Mouse (Mus musculus): ENCODE measurements around the gene Gm6377. TPM values are rescaled to one million over a fixed set of nuclear protein-coding genes. Genes with fewer than 3 reads are reported as not detected.
A peak's percentile ranks its signal among the peaks of the same experiment; 100 is the strongest.

The Gm6377 gene
- 0.06 and 0.52 TPM in 2 replicates for polyA plus RNA-seq (2015; fragmentation: Nextera tagmentation; extraction: Ambion mirVana)

GRCm38 (mm10) chrX:109196468-109196867 is at the start of gene Gm6377:
Gene Gm6377, plus strand, starts transcription at chrX:109196756.
- no peaks in the 10 kb centered on the region for H3K36me3 ChIP-seq
- no peak within 1 kb of the TSS for H3K4me2 ChIP-seq
- H3K4me1 ChIP-seq: no peaks in the 10 kb centered on the region
- 60% methylated on average over 4 of the region's 4 CpGs for WGBS
- no peak for ATAC-seq (ENCODE audit: extremely low read depth, insufficient number of reproducible peaks, low FRiP score, low TSS enrichment)
- no peaks in the 10 kb centered on the region for H3K27me3 ChIP-seq (replicated peaks)
- no peak within 1 kb of the TSS for H3K27ac ChIP-seq (replicated peaks)
- no peak within 1 kb of the TSS for H3K9ac ChIP-seq
- no peak within 1 kb of the TSS for H3K4me3 ChIP-seq
- H3K9me3 ChIP-seq: no peaks in the 10 kb centered on the region

DNA sequence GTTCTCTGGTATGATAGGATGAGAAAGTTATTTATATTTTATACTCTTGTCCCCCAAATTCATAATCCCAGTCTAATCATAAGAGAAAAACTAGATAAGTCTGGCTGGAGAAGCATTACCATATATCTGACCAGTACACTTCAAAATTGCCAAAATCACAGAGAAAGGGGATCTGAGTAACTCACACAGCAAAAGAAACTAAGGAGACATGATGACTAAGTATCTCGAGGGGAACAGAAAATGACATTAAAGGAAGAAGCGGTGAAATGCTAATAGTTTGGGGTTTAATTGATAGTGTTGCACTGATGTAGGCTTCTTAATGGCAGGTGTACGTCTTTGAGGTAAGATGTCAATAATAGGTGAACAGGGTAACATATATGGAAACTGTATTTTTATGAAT is 49.4 kb upstream of the Gm6377 start:
- H3K4me1 ChIP-seq: peaks cover 9% of the 10 kb centered on the region
- H3K27me3 ChIP-seq (replicated peaks): no peaks in the 10 kb centered on the region
- whole genome bisulfite sequencing: 85% methylated on average over 3 of the region's 3 CpGs
- H3K27ac ChIP-seq (replicated peaks): no peak overlapping the region
- H3K9me3 ChIP-seq: no peaks in the 10 kb centered on the region
- H3K9ac ChIP-seq: no peak overlapping the region
- H3K36me3 ChIP-seq: no peaks in the 10 kb centered on the region
- ATAC-seq (ENCODE audit: extremely low read depth, insufficient number of reproducible peaks, low FRiP score, low TSS enrichment): no peak
- H3K4me2 ChIP-seq: no peak overlapping the region
- no peak overlapping the region for H3K4me3 ChIP-seq

DNA sequence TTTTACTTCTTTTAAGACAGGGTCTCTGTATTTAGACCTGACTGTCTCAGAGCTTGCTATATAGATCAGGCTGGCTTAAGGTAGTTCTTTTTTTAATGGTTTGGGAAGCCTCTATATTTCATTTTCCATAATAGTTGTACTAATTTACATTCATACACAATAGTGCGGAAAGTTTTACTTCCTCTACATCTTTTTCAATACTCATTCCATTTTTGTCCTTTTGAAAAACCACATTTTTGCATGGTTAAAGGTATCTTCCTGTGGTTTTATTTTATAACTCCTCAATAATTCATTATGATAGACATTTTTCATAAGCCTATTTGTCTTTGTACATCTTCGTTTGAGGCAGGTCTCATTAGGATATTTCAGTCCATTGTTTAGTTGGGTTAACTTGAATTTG is 45.3 kb upstream of the Gm6377 start:
- Histone ChIP-seq H3K36me3 (0 out of 2 replicates have a peak, but pooled peaks cover 8% of the 10 kb centered on the region), H3K27me3 (replicated peaks) (no peaks in the 10 kb centered on the region), H3K9me3 (no peaks in the 10 kb centered on the region), H3K9ac (no peak overlapping the region), H3K4me2 (no peak overlapping the region), H3K4me1 (no peaks in the 10 kb centered on the region), H3K27ac (replicated peaks) (no peak overlapping the region), H3K4me3 (no peak overlapping the region)
- 90% methylated on average over 2 of the region's 2 CpGs for WGBS
- no peak for ATAC-seq (ENCODE audit: extremely low read depth, insufficient number of reproducible peaks, low FRiP score, low TSS enrichment)

- H3K9ac ChIP-seq: no peak overlapping the region
- 79% methylated on average over 1 of the region's 1 CpGs for WGBS
Measured at GRCm38 (mm10) chrX:109160326-109160725, 36.2 kb upstream of the Gm6377 start.

DNA sequence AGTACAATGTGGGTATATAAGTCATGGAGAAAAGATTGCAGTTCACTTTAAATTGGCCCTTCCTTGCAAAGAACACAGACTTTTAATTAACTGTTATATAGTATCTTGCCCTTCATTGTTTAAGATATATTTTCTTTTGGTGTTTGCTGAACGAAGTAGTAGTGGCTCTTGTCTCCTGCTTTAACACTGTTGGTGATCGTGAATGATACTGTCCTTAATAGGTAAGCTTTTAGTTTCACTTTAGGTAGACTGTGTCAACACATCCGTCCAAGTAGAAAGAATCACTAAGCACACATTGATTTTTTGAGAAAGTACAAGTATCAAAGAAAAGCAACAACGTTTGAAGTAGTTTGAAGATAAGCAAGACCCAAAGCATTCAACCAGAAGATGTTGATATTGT is 35.7 kb upstream of the Gm6377 start:
- no peak overlapping the region for H3K4me3 ChIP-seq
- no peaks in the 10 kb centered on the region for H3K4me1 ChIP-seq
- no peaks in the 10 kb centered on the region for H3K9me3 ChIP-seq
- no peak overlapping the region for H3K4me2 ChIP-seq
- H3K27me3 ChIP-seq (replicated peaks): no peaks in the 10 kb centered on the region
- 66% methylated on average over 4 of the region's 4 CpGs for WGBS
- ATAC-seq (ENCODE audit: extremely low read depth, insufficient number of reproducible peaks, low FRiP score, low TSS enrichment): no peak
- no peak overlapping the region for H3K27ac ChIP-seq (replicated peaks)
- H3K36me3 ChIP-seq: no peaks in the 10 kb centered on the region
- no peak overlapping the region for H3K9ac ChIP-seq

More at GRCm38 (mm10) chrX:109160326-109160725, 36.2 kb upstream of the Gm6377 start:
- Histone ChIP-seq H3K9me3 (no peaks in the 10 kb centered on the region), H3K4me1 (no peaks in the 10 kb centered on the region), H3K27ac (replicated peaks) (no peak overlapping the region), H3K4me2 (no peak overlapping the region), H3K4me3 (no peak overlapping the region), H3K27me3 (replicated peaks) (no peaks in the 10 kb centered on the region), H3K36me3 (no peaks in the 10 kb centered on the region)
- no peak for ATAC-seq (ENCODE audit: extremely low read depth, insufficient number of reproducible peaks, low FRiP score, low TSS enrichment)

DNA sequence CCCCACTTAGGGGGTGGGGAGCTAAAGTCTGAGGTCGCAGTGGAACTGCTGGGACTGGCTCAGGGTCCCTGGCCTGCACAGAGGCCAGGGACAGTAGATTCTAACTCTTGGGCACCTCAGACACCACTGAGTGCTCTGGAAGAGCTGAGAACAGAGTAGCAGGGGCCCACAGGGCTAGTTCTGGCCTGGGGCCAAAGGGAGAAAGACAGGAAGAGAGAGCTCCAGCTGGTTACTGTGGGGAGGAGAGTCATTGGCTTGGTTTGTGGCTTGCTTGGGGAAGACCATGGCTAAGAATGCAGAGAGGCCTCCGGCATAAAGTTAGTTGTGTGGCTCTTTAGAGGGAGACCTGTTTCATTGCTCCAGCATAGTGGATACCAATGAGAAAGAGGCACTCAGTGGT is 21.5 kb upstream of the Gm6377 start:
- 49% methylated on average over 2 of the region's 2 CpGs for WGBS
- Histone ChIP-seq H3K36me3 (no peaks in the 10 kb centered on the region), H3K4me3 (no peak overlapping the region), H3K27ac (replicated peaks) (no peak overlapping the region), H3K4me1 (peaks cover 4% of the 10 kb centered on the region; the same call in 1 of the 2 replicates), H3K4me2 (no peak overlapping the region), H3K9ac (no peak overlapping the region), H3K27me3 (replicated peaks) (no peaks in the 10 kb centered on the region), H3K9me3 (no peaks in the 10 kb centered on the region)
- ATAC-seq (ENCODE audit: extremely low read depth, insufficient number of reproducible peaks, low FRiP score, low TSS enrichment): no peak

GRCm38 (mm10) chrX:109175470-109175869 is 21.1 kb upstream of the Gm6377 start:
- 42% methylated on average over 3 of the region's 3 CpGs for WGBS
- no peak overlapping the region for H3K9ac ChIP-seq
- H3K36me3 ChIP-seq: no peaks in the 10 kb centered on the region
- peaks cover 4% of the 10 kb centered on the region; the same call in 1 of the 2 replicates for H3K4me1 ChIP-seq
- H3K4me3 ChIP-seq: no peak overlapping the region
- no peak for ATAC-seq (ENCODE audit: extremely low read depth, insufficient number of reproducible peaks, low FRiP score, low TSS enrichment)
- H3K4me2 ChIP-seq: no peak overlapping the region
- no peaks in the 10 kb centered on the region for H3K9me3 ChIP-seq
- H3K27me3 ChIP-seq (replicated peaks): no peaks in the 10 kb centered on the region
- no peak overlapping the region for H3K27ac ChIP-seq (replicated peaks)

DNA sequence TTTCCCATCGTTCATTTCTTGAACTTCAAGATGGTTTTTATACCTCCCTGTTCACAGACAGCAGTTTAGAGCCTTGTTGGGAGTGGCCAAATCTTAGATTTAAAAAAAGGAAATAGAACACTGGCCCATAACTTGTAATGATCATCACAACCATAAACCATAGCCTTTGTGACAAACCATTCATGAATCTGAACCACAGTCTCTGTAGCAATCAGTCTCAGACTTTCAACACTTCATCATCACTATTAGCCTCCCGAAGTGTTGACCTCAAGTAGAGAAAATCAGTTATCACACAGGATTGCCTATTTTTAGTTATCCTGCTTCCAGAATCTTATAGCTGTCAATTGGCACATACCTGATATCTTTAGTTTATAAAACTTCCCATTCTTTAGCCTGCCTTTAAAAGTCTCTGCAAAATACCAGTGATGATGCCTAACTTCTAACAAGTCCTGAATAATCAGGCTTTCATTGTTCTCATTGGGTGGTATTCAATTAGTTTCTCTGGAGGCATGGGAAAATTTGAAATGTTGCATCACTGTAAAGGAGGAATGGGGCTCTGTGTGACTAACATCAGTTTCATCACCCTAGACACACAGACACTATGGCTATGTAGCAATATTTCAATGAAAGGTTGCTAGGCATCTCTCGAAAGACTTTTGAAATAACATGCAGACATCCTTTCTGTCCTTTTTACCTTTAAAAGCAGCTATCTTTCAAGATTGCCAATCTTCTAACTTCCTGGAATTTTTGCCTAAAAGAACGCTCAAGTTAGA is 11.7 kb upstream of the Gm6377 start:
- WGBS: 59% methylated on average over 4 of the region's 4 CpGs
- Histone ChIP-seq H3K9me3 (no peaks in the 10 kb centered on the region), H3K27ac (replicated peaks) (no peak overlapping the region), H3K27me3 (replicated peaks) (no peaks in the 10 kb centered on the region), H3K4me1 (no peaks in the 10 kb centered on the region), H3K9ac (no peak overlapping the region), H3K4me3 (no peak overlapping the region), H3K4me2 (no peak overlapping the region), H3K36me3 (no peaks in the 10 kb centered on the region)
- no peak for ATAC-seq (ENCODE audit: extremely low read depth, insufficient number of reproducible peaks, low FRiP score, low TSS enrichment)

DNA sequence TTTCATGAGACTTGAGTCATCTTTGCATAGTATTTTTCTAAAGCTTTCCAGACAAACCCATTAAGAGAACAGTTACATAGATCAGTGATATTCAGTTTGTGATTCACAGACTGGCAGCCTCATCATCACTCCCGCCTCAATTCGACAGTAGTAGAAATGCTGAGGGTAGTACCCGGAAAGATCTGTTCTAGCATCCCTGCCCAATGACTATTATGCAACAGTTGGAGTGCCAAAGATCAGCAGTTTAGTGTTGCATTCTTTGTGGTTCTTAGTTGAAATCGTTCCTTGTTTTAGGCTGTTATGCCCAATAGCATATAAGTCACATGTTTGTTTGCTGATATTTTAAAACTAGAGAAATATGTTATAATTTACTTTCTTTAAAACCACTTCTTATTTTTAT is 6.9 kb upstream of the Gm6377 start:
- Histone ChIP-seq H3K4me2 (no peak overlapping the region), H3K4me1 (no peaks in the 10 kb centered on the region), H3K27me3 (replicated peaks) (no peaks in the 10 kb centered on the region), H3K4me3 (no peak overlapping the region), H3K9me3 (no peaks in the 10 kb centered on the region), H3K9ac (no peak overlapping the region), H3K27ac (replicated peaks) (no peak overlapping the region), H3K36me3 (no peaks in the 10 kb centered on the region)
- WGBS: 70% methylated on average over 4 of the region's 4 CpGs
- no peak for ATAC-seq (ENCODE audit: extremely low read depth, insufficient number of reproducible peaks, low FRiP score, low TSS enrichment)

- Histone ChIP-seq H3K4me1 (no peaks in the 10 kb centered on the region), H3K4me3 (no peak overlapping the region), H3K9me3 (no peaks in the 10 kb centered on the region), H3K9ac (no peak overlapping the region), H3K27ac (replicated peaks) (peak overlapping the region; percentile 54), H3K36me3 (no peaks in the 10 kb centered on the region), H3K4me2 (no peak overlapping the region), H3K27me3 (replicated peaks) (no peaks in the 10 kb centered on the region)
- WGBS: 50% methylated on average over 4 of the region's 4 CpGs
- no peak for ATAC-seq (ENCODE audit: extremely low read depth, insufficient number of reproducible peaks, low FRiP score, low TSS enrichment)
Measured at GRCm38 (mm10) chrX:109190969-109191368, 5.6 kb upstream of the Gm6377 start.

DNA sequence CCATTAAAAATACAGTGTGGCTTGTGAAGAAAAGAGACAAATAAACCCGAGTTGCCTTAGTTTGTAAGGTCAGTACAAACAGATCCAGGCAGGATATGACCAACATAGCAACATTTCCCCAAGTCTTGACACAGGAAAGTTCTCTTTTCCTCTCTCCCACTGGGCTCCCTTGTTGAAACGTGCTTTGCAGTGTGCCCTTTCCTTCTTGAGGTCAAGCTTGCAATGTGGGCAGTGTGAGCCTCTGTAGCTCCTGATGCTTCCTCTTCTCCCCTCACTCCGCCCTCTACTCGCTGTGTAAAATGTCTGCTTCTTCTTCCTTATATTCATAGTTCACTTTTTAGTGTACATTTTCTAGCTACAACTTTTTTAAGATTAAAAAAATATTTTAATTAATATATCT is 5.1 kb upstream of the Gm6377 start:
- no peak overlapping the region for H3K4me2 ChIP-seq
- no peaks in the 10 kb centered on the region for H3K36me3 ChIP-seq
- no peak overlapping the region for H3K9ac ChIP-seq
- no peak for ATAC-seq (ENCODE audit: extremely low read depth, insufficient number of reproducible peaks, low FRiP score, low TSS enrichment)
- H3K4me3 ChIP-seq: no peak overlapping the region
- H3K9me3 ChIP-seq: no peaks in the 10 kb centered on the region
- peak overlapping the region; percentile 54 for H3K27ac ChIP-seq (replicated peaks)
- no peaks in the 10 kb centered on the region for H3K4me1 ChIP-seq
- H3K27me3 ChIP-seq (replicated peaks): no peaks in the 10 kb centered on the region
- 50% methylated on average over 4 of the region's 4 CpGs for WGBS

GRCm38 (mm10) chrX:109207843-109208242 is 11.3 kb downstream of the Gm6377 start:
- H3K27me3 ChIP-seq (replicated peaks): no peaks in the 10 kb centered on the region
- no peak overlapping the region for H3K9ac ChIP-seq
- no peaks in the 10 kb centered on the region for H3K36me3 ChIP-seq
- no peak overlapping the region for H3K4me3 ChIP-seq
- no peak overlapping the region for H3K4me2 ChIP-seq
- H3K4me1 ChIP-seq: no peaks in the 10 kb centered on the region
- no peak for ATAC-seq (ENCODE audit: extremely low read depth, insufficient number of reproducible peaks, low FRiP score, low TSS enrichment)
- H3K27ac ChIP-seq (replicated peaks): no peak overlapping the region
- H3K9me3 ChIP-seq: no peaks in the 10 kb centered on the region
